Mouse (Mus musculus) limb, embryonic 10.5 days (tissue): ENCODE data around the gene Aebp1. TPM values are rescaled to one million over a fixed set of nuclear protein-coding genes. Genes with fewer than 3 reads are reported as not detected.

Source experiments
- DNase-seq: peaks from one replicate; pipeline ENCODE4 v3.0.0-alpha.2; 2017; ENCODE audit warnings: low spot score
- H3K27ac ChIP-seq: fragments of 300-500 bp; sonication (generic); 2 replicates; pipeline ENCODE4 v1.5.1; 2016; ENCODE audit warnings: mild to moderate bottlenecking
- H3K27me3 ChIP-seq: fragments of 300-500 bp; sonication (generic); 2 replicates; pipeline ENCODE4 v1.6.1; 2016; ENCODE audit warnings: low read depth, mild to moderate bottlenecking; ENCODE audit not compliant: poor library complexity, severe bottlenecking
- H3K36me3 ChIP-seq: fragments of 300-500 bp; sonication (generic); 2 replicates; pipeline ENCODE4 v1.6.1; 2016; ENCODE audit warnings: mild to moderate bottlenecking, moderate library complexity
- H3K4me1 ChIP-seq: fragments of 300-500 bp; sonication (generic); 2 replicates; pipeline ENCODE4 v1.6.1; 2016
- H3K4me3 ChIP-seq: fragments of 300-500 bp; sonication (generic); 2 replicates; pipeline ENCODE4 v1.5.1; 2016; ENCODE audit warnings: mild to moderate bottlenecking, moderate library complexity
- H3K9me3 ChIP-seq: fragments of 300-500 bp; sonication (generic); replicated peaks from 2 replicates; pipeline ENCODE4 v1.6.1; 2016; ENCODE audit warnings: mild to moderate bottlenecking
- WGBS: fragments of 180-500 bp; shearing (Covaris S2); methylation state at CpG from one replicate; pipeline ENCODE4 v1.1.7; 2016; 5-methylcytosine and 5-hydroxymethylcytosine counted together
- polyA plus RNA-seq: library from polyadenylated mRNA; unstranded; fragments of >200 nt; fragmentation: Nextera tagmentation; extraction: Ambion mirVana; gene quantifications from 2 replicates; pipeline ENCODE4 v1.2.1, GENCODE M21; 2016

The Aebp1 gene
- polyA plus RNA-seq, 1 experiment from 2014 or later, result 8.2 TPM

- no peaks in the 10 kb centered on the region for H3K9me3 ChIP-seq
- no peaks in the 10 kb centered on the region for H3K36me3 ChIP-seq
- H3K27ac ChIP-seq, result peak overlapping the region; percentile 83
- 8% methylated on average over 6 of the region's 6 CpGs for WGBS
- H3K4me3 ChIP-seq, result peak overlapping the region; percentile 56
- H3K4me1 ChIP-seq, result peaks cover 39% of the 10 kb centered on the region
- H3K27me3 ChIP-seq, result peaks cover 66% of the 10 kb centered on the region
- no peak for DNase-seq
These were observed 40.6 kb downstream of the Aebp1 start for GRCm38 (mm10) chr11:5902390-5902789.

DNA sequence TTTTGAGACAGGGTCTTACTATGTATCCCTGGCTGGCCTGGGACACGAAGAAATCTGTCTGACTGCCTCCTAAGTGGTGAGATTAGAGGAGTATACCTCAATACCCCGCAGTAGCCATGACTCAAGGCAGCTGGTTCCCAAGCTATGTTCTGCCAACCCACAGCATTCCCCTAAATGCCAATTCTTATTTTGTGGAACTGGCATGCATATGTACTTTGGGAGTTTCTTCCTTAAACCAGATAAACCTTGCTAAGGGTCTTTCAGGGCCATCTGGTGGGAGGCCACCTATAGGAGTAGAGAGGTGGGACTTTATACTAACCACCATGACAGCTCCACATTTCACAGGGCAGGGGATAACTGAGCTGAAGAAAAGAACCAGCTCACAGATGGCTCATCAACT is 42.1 kb downstream of the Aebp1 start:
- no peaks in the 10 kb centered on the region for H3K9me3 ChIP-seq
- H3K4me3 ChIP-seq, result no peak overlapping the region
- H3K27me3 ChIP-seq, result peaks cover 51% of the 10 kb centered on the region
- no peak overlapping the region for H3K27ac ChIP-seq
- no peak for DNase-seq
- peaks cover 31% of the 10 kb centered on the region for H3K4me1 ChIP-seq
- H3K36me3 ChIP-seq, result no peaks in the 10 kb centered on the region
- WGBS, result 80% methylated on average over 2 of the region's 2 CpGs

- 91% methylated on average over 19 of the region's 19 CpGs for WGBS
- Histone ChIP-seq H3K27ac (no peak overlapping the region), H3K36me3 (no peaks in the 10 kb centered on the region), H3K4me1 (peaks cover 31% of the 10 kb centered on the region), H3K4me3 (no peak overlapping the region), H3K9me3 (no peaks in the 10 kb centered on the region), H3K27me3 (peaks cover 46% of the 10 kb centered on the region)
- DNase-seq, result no peak
These were observed 42.6 kb downstream of the Aebp1 start for GRCm38 (mm10) chr11:5904357-5904756.

GRCm38 (mm10) chr11:5904871-5905270 is 43.1 kb downstream of the Aebp1 start:
- no peaks in the 10 kb centered on the region for H3K36me3 ChIP-seq
- peaks cover 31% of the 10 kb centered on the region for H3K4me1 ChIP-seq
- WGBS, result 92% methylated on average over 6 of the region's 6 CpGs
- no peak overlapping the region for H3K4me3 ChIP-seq
- H3K27ac ChIP-seq, result no peak overlapping the region
- DNase-seq, result no peak
- H3K27me3 ChIP-seq, result peaks cover 42% of the 10 kb centered on the region
- no peaks in the 10 kb centered on the region for H3K9me3 ChIP-seq

- DNase-seq, result no peak
- peaks cover 30% of the 10 kb centered on the region for H3K4me1 ChIP-seq
- H3K27ac ChIP-seq, result 0 out of 2 replicates have a peak overlapping the region, but pooled peaks have one; percentile 19
- H3K36me3 ChIP-seq, result no peaks in the 10 kb centered on the region
- peaks cover 31% of the 10 kb centered on the region for H3K27me3 ChIP-seq
- no peak overlapping the region for H3K4me3 ChIP-seq
- 87% methylated on average over 10 of the region's 10 CpGs for WGBS
- H3K9me3 ChIP-seq, result no peaks in the 10 kb centered on the region
These were observed 44.2 kb downstream of the Aebp1 start for GRCm38 (mm10) chr11:5905778-5906518.

- WGBS, result 66% methylated on average over 5 of the region's 5 CpGs
- no peak for DNase-seq
- H3K36me3 ChIP-seq, result no peaks in the 10 kb centered on the region
These were observed 45.3 kb downstream of the Aebp1 start for GRCm38 (mm10) chr11:5907096-5907495.

DNA sequence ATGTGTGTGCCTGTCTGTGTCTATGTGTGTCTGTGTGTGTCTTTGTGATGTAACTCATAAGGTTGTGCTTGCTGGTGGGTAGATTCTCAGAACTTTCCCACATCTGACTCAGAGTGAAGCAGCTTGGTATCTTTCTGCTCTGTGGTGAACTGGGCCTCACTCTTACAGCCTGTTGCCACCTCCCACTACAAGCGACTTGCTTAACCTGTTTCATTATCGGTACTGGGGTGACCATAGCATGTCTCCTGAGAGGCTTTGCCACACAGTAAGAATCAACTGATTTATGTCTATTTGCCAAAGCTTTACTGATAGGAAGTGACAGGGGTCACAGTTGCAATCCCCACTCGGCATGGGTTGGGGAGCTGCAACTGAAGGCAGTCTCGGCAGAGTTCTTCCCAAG is 46.9 kb downstream of the Aebp1 start:
- Histone ChIP-seq H3K27me3 (peaks cover 4% of the 10 kb centered on the region), H3K9me3 (no peaks in the 10 kb centered on the region), H3K4me1 (0 out of 2 replicates have a peak, but pooled peaks cover 7% of the 10 kb centered on the region), H3K36me3 (no peaks in the 10 kb centered on the region), H3K4me3 (no peak overlapping the region), H3K27ac (no peak overlapping the region)
- WGBS, result 80% methylated on average over 4 of the region's 4 CpGs
- no peak for DNase-seq

More at GRCm38 (mm10) chr11:5907096-5907495, 45.3 kb downstream of the Aebp1 start:
- Histone ChIP-seq H3K4me3 (no peak overlapping the region), H3K27ac (0 out of 2 replicates have a peak overlapping the region, but pooled peaks have one; percentile 19), H3K27me3 (peaks cover 19% of the 10 kb centered on the region), H3K4me1 (peaks cover 19% of the 10 kb centered on the region), H3K9me3 (no peaks in the 10 kb centered on the region)

DNA sequence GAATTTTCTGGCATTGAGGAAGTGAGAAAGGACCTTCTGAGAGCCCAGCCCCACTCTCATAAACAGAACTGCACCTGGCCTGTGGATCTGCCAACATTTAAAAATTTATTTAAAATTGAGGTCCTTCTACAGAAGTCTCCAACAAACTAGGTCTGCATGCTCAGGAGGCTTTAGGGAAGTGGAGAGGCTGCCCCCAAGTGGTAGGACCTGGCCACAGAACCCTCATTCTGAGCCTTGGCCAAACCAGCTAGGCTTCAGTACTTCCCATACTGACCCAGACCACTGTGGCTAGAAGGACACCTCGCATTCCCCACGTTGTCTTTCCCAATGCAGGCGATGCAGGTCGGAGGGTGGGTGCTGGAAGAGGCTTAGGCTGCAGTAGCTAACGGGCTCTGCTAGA is 50.9 kb downstream of the Aebp1 start:
- no peaks in the 10 kb centered on the region for H3K4me1 ChIP-seq
- DNase-seq, result peak; percentile 53
- H3K36me3 ChIP-seq, result no peaks in the 10 kb centered on the region
- no peaks in the 10 kb centered on the region for H3K9me3 ChIP-seq
- H3K4me3 ChIP-seq, result no peak overlapping the region
- 36% methylated on average over 5 of the region's 5 CpGs for WGBS
- H3K27ac ChIP-seq, result no peak overlapping the region
- peaks cover 14% of the 10 kb centered on the region; the same call in 1 of the 2 replicates for H3K27me3 ChIP-seq

DNA sequence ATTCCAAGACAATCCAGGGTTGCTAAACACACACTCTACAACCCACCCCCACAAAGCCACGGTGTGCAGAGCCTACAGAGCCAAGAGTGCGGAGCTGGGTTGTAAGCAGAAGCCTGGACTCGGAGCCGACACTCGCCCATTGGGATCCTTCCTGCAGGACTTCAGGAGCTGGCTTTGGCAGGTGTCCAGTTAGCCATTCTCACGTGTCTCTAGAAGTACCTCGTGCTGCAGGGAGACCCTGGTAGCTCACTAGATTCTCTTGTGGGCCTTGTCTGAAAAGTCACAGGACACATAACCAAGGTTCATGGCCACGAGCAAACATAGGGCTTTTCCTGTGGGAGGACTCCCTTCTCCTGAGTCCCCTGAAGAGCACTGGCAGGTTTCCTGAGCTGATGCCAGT is 51.5 kb downstream of the Aebp1 start:
- peaks cover 4% of the 10 kb centered on the region; the same call in 1 of the 2 replicates for H3K4me1 ChIP-seq
- H3K27ac ChIP-seq, result no peak overlapping the region
- H3K4me3 ChIP-seq, result no peak overlapping the region
- H3K36me3 ChIP-seq, result no peaks in the 10 kb centered on the region
- H3K27me3 ChIP-seq, result peaks cover 14% of the 10 kb centered on the region; the same call in 1 of the 2 replicates
- no peak for DNase-seq
- H3K9me3 ChIP-seq, result no peaks in the 10 kb centered on the region
- 79% methylated on average over 8 of the region's 8 CpGs for WGBS

DNA sequence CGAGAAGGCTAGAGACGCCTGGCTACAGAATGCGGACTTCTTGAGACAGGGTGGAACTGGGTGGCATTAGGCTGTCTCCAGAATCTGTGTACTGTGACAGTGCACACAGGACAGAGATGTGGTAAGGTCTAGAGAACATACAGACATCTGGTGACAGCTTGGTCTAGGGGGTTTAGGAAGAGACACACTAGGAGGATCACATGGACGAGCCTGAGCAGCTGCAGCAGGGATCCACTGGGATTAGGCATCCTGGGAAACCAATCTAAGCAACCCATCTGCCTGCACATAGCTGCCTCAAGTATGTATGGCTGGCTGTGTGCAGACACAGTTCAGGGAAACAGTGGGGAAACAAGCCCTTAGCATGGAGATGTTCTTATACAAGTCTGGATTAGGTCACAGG is 52.2 kb downstream of the Aebp1 start:
- peak; percentile 23 for DNase-seq
- H3K4me3 ChIP-seq, result no peak overlapping the region
- no peaks in the 10 kb centered on the region for H3K36me3 ChIP-seq
- no peaks in the 10 kb centered on the region for H3K9me3 ChIP-seq
- H3K4me1 ChIP-seq, result peaks cover 4% of the 10 kb centered on the region; the same call in 1 of the 2 replicates
- no peak overlapping the region for H3K27ac ChIP-seq
- H3K27me3 ChIP-seq, result peaks cover 14% of the 10 kb centered on the region; the same call in 1 of the 2 replicates
- WGBS, result 81% methylated on average over 4 of the region's 4 CpGs

- peaks cover 14% of the 10 kb centered on the region; the same call in 1 of the 2 replicates for H3K27me3 ChIP-seq
- no peaks in the 10 kb centered on the region for H3K9me3 ChIP-seq
- peaks cover 4% of the 10 kb centered on the region; the same call in 1 of the 2 replicates for H3K4me1 ChIP-seq
- no peaks in the 10 kb centered on the region for H3K36me3 ChIP-seq
- H3K27ac ChIP-seq, result no peak overlapping the region
- WGBS, result 60% methylated on average over 5 of the region's 5 CpGs
- peak; percentile 24 for DNase-seq
- H3K4me3 ChIP-seq, result no peak overlapping the region
These were observed 53.2 kb downstream of the Aebp1 start for GRCm38 (mm10) chr11:5914940-5915339.

DNA sequence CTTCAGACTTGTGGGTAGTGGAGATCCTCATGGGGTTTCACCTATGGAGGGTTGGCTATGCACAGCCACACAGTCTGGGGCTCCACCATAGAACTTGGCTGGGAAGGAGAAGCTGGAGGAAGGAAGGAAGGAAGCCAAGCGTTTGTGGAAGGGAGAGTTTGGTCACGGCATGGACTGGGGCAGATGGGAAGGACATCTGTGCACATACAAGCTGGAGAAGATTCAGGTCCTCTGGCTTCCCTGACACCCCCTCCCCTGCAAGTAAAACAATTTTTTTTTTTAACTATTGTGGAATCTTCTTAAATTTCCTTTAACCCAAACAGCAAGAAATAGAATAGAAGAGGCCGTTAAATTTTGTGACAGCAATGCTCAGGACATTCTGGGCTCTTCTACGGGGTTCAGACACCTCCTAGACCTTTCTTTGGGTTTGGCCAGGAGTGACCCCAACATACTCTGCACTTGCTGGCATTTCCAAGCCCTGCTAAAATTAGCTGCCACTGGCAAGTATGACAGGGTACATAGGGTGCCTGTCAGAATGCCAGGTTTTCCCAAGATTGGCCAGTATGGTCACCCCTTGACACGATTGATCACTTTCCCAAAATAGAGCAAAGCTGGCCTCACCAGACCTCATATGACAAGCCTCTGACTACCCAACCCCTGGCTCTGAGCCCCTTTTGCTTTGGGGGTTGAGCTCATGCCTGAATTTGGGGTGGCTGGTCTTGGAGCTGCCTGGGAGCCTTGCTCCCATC is 53.9 kb downstream of the Aebp1 start:
- Histone ChIP-seq H3K27me3 (peaks cover 14% of the 10 kb centered on the region; the same call in 1 of the 2 replicates), H3K27ac (no peak overlapping the region), H3K36me3 (no peaks in the 10 kb centered on the region), H3K4me1 (peaks cover 9% of the 10 kb centered on the region), H3K9me3 (no peaks in the 10 kb centered on the region), H3K4me3 (no peak overlapping the region)
- DNase-seq, result no peak
- 85% methylated on average over 5 of the region's 5 CpGs for WGBS

GRCm38 (mm10) chr11:5916178-5916548 is 54.4 kb downstream of the Aebp1 start:
- DNase-seq, result no peak
- Histone ChIP-seq H3K4me1 (peaks cover 9% of the 10 kb centered on the region), H3K9me3 (no peaks in the 10 kb centered on the region), H3K27me3 (peaks cover 14% of the 10 kb centered on the region; the same call in 1 of the 2 replicates), H3K36me3 (no peaks in the 10 kb centered on the region), H3K27ac (no peak overlapping the region), H3K4me3 (no peak overlapping the region)
- 74% methylated on average over 8 of the region's 8 CpGs for WGBS
